Mouse (Mus musculus) spleen, postnatal 14 days (tissue): ENCODE measurements around the gene Six4.
"Not testable (repeated sequence)": the region's sequence is repeated elsewhere in the genome, so short reads cannot be mapped to it uniquely, and the experiment has no call there.

Source experiments
- DNase-seq, 2 experiments: peaks; one replicate each; pipeline ENCODE4 v3.0.0; 2021 to 2022; ENCODE audit warnings: low spot score in 2 of 2

Gene Six4

GRCm38 (mm10) chr12:73113196-73113595, at the start of gene Six4:
TSS of gene Six4 (minus strand) at chr12:73113456.
- DNase-seq, result no peak

GRCm38 (mm10) chr12:73162408-73163181, 49.3 kb upstream of the Six4 start:
- no peak for DNase-seq

GRCm38 (mm10) chr12:73160341-73160740, 47.1 kb upstream of the Six4 start:
- DNase-seq, result no peak

GRCm38 (mm10) chr12:73154150-73154549, 40.9 kb upstream of the Six4 start:
- DNase-seq, result no peak

GRCm38 (mm10) chr12:73151038-73151437, 37.8 kb upstream of the Six4 start:
- not testable (repeated sequence) for DNase-seq

GRCm38 (mm10) chr12:73147236-73147635, 34.0 kb upstream of the Six4 start:
- no peak for DNase-seq

- DNase-seq, result no peak
Measured at GRCm38 (mm10) chr12:73140732-73141131, 27.5 kb upstream of the Six4 start.

DNA sequence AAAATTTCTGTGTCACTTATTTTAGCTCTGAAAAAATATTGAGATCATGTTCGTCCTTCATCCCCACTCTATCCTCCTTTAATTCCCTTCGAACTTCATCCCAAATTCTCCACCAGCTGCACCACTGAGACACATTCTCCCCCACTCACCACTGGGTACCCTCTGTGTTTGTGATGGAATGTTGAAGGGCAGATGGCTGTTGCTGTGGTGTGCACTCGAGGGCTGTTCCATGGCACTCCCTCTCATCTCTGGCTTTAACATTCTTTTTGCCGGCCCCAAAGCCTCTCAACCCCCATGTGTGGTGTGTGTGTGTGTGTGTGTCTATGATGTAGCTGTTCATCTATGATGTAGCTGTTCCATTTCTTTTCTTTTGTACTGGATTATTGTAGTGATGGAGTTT, 12.0 kb upstream of the Six4 start:
- DNase-seq, result no peak

- peak; percentile 62 to 71 for DNase-seq
Measured at GRCm38 (mm10) chr12:73123093-73124041, 10.1 kb upstream of the Six4 start, which contains the start of gene Mnat1. TSS of gene Mnat1 (plus strand) at chr12:73123717.

GRCm38 (mm10) chr12:73112326-73113087, 749 bp downstream of the Six4 start:
- DNase-seq, result no peak

GRCm38 (mm10) chr12:73111561-73112325, 1.5 kb downstream of the Six4 start:
- DNase-seq, result no peak

GRCm38 (mm10) chr12:73110431-73111111, 2.7 kb downstream of the Six4 start:
- DNase-seq, result no peak

- DNase-seq, result no peak
Measured at GRCm38 (mm10) chr12:73107821-73108220, 5.4 kb downstream of the Six4 start.

DNA sequence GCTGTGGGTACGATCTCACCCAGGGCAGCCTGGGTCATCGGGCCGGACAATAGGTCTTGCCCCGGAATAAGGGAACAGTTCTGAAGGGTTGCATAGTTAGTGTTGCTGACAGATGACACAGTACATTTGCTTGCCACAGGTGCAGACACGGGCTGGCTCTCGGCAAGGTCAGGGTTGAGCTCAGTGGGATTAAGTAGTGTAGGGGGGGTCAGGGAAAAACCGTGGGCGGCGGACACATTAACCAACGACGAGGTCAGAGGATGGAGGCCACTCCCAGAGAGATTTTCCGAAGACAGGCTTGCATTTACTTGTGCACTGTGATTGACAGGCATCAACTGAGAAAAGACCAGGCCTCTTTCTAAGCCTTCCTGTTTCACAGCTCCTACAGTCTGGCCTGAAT, 9.5 kb downstream of the Six4 start:
- no peak for DNase-seq

DNA sequence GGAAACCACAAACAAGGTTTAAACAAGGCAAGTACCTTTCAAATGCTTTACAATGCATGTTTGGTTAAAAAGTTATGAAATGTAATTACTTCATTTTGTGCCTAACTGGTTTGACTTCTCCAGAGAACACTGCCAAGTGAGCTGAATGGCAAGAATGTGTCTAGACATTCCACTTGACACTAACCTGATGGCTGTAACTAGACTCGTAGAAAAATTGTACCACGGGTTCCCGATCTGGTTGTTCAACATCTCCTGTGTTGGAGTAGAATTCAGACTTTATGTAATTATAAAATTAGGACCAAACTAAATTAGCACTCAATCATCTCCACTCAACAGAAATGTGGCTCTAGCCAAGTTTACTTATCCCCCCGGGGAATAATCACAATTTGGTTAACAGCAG, 14.7 kb downstream of the Six4 start:
- no peak for DNase-seq

DNA sequence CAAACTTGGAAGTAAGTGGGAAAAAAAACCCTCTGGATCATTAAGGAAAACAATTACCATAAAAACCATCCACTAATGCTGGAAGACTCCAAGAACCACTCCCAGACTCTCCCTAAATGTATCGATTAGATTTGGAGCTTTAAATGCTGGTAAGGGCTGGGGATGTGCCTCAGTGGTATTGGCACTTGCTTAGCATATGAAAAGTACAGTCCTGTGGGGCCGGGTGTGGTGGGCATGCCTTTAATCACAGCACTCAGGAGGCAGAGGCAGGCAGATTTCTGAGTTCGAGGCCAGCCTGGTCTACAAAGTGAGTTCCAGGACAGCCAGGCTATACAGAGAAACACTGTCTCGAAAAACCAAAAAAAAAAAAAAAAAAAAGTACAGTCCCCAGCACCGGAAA, 17.1 kb downstream of the Six4 start:
- not testable (repeated sequence) for DNase-seq

- DNase-seq, result no peak
Measured at GRCm38 (mm10) chr12:73094605-73095004, 18.7 kb downstream of the Six4 start.

DNA sequence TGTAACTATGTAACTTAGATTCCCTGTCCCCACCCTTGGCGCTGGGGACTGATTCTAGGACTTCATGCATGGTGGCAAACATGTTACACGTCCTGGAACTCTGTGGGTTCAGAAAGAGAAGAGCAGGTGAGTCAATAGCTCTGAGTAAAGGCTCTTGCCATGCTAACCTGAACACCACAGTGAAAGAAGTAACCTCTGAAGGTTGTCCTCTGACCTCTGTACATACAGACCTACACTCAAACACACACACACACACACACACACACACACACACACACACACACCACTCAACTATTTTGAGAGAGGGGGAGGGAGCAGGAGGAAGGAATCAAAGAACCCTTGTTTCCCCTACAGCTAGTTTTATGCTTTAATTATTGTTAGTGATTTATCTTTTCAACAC, 19.1 kb downstream of the Six4 start:
- no peak for DNase-seq

GRCm38 (mm10) chr12:73090672-73091335, 22.5 kb downstream of the Six4 start:
- DNase-seq, result no peak

GRCm38 (mm10) chr12:73088911-73089310, 24.3 kb downstream of the Six4 start:
- DNase-seq, result no peak
